Mouse (Mus musculus) liver, postnatal 0 days (tissue): ENCODE measurements around the gene Rnft1.

ENCODE experiments used
- CTCF ChIP-seq: sonication (generic); IDR thresholded peaks from 2 replicates; pipeline ENCODE4 v1.5.1; 2016; ENCODE audit warnings: antibody characterized with exemption, low read depth
- EP300 ChIP-seq: IDR thresholded peaks from 2 replicates; pipeline ENCODE4 v1.6.1; 2016; ENCODE audit warnings: antibody characterized with exemption, low read depth, mild to moderate bottlenecking

DNA sequence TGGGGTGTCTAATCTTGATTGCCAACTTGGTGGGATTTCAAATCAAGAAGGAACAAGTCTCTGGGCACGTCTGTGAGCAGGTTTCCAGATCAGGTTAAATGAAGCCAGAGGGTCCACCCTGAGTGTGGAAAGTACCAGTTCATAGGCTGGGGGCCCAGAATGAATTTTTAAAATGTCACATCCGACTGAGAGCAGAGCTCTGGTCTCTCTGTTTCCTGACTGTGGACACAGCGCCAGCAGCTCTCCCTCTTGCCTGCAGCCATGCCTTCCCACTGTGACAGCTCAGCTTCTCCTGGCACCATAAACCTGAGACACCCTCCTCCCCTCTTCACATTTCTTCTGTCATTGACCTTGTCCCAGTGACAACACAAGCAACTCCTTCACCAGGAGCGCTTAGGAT, 15.5 kb upstream of the Rnft1 start:
- TF ChIP-seq CTCF = no peak
- no peak for TF ChIP-seq EP300
